Mouse (Mus musculus) macrophage (primary cell): Measurements from ENCODE around the gene Fbxo30. TPM values are rescaled to one million over a fixed set of nuclear protein-coding genes. Genes with fewer than 3 reads are reported as not detected.

ENCODE experiments used
- polyA plus RNA-seq: library from polyadenylated mRNA; stranded (reverse); fragments of 250-400 nt; gene quantifications from 3 replicates; pipeline ENCODE4 v1.2.4, GENCODE M21; 2018; ENCODE audit warnings: inconsistent platforms

The Fbxo30 gene
- polyA plus RNA-seq, 1 experiment from 2014 or later: 7.1 TPM

Other genes with a start within 250 kb of the Fbxo30 start
- gene Grm1, start 199.0 kb upstream of the Fbxo30 start, polyA plus RNA-seq: not detected in 3 replicates
- gene Shprh, start 131.9 kb upstream of the Fbxo30 start, polyA plus RNA-seq: 7.9 to 8.7 TPM (median 8.1 TPM) in 3 replicates
- 3.2 to 4.7 TPM (median 3.2 TPM) in 3 replicates for gene Epm2a, start 62.1 kb downstream of the Fbxo30 start, polyA plus RNA-seq